Mouse (Mus musculus): ENCODE results near the gene Hnrnpd. TPM values are rescaled to one million over a fixed set of nuclear protein-coding genes. Genes with fewer than 3 reads are reported as not detected.

Gene Hnrnpd
- 150 and 152 TPM in 2 replicates for polyA plus RNA-seq (2014; fragmentation: Nextera tagmentation; extraction: Ambion mirVana)

DNA sequence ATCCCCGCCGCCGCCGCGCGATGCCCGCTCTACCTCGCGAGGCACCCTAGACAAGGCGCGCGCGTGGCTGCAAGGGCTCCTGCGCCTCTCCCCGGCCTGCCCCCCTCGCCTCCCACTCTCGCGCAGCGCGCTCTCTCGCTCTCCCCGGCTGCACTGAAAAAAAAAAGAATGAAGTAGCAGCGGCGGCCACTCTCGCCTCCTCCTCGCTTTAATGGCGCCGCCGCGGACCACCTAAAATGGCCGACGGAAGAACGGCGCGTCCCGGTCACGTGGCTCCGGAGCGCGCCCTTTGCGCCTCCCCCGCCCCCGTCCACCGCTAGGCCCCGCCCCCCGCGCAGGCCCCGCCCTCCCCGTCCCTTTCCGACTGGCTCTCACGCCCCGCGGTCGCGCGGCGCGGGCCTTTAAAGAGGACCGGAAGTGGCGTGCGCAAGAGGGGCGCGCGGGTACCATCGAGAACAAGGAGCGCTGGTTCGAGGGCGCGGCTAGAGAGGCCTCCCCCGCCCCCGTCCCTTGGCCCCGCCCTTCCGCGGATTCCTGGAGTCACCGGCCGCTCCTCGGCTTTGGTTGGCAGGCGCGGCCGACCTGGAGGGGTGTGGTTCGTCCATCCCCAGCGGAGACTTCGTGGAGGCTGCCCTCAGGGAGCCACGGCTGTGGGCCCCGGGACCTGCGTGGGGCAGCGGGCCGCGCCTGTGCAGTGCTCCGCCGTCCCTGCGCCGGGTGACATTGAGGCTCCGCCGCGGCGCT, at the start of gene Hnrnpd, which contains the start of gene 4930524J08Rik:
Hnrnpd (minus strand) TSS at position 240 of the 744 bp plus-strand sequence.
4930524J08Rik (plus strand) TSS at position 363 of the 744 bp plus-strand sequence.
- H3K4me3 ChIP-seq (ENCODE audit: low read depth, low read length), result peak within 1 kb of the TSS; percentile 86
- H3K4me1 ChIP-seq (replicated peaks; ENCODE audit: control insufficient read depth, insufficient read depth, low read length), result peaks cover 20% of the 10 kb centered on the region
- peak within 1 kb of the TSS; percentile 84 for H3K4me2 ChIP-seq
- WGBS, result 1% methylated on average over 83 of the region's 97 CpGs
- ATAC-seq (replicated peaks; ENCODE audit: low FRiP score), result peak; percentile 96
- peak within 1 kb of the TSS; percentile 99 for H3K27ac ChIP-seq (ENCODE audit: low read depth, low read length)
- no peaks in the 10 kb centered on the region for H3K36me3 ChIP-seq (ENCODE audit: control insufficient read depth, insufficient read depth, low read length)
- H3K27me3 ChIP-seq (replicated peaks; ENCODE audit: control insufficient read depth, insufficient read depth, low read length), result no peaks in the 10 kb centered on the region
- H3K9ac ChIP-seq (ENCODE audit: low read depth, low read length), result peak within 1 kb of the TSS; percentile 97
- H3K9me3 ChIP-seq (ENCODE audit: control insufficient read depth, low read length), result no peaks in the 10 kb centered on the region
- peak; percentile 96 for DNase-seq (ENCODE audit: low spot score)

DNA sequence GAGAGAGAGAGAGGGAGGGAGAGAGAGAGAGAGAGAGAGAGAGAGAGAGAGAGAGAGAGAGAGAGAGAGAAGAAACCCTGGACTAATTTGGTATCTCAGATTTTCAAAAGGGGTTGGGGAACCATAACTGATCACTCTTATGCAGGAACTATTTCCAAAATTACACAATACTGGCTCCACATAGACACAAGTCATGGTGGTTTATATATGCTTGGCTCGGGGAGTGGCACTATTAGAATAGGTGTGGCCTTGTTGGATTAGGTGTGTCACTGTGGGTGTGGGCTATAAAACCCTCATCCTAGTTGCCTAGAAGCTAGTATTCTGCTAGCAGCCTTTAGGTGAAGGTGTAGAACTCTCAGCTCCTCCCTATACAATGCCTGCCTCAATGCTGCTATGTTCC, 46.1 kb upstream of the Hnrnpd start:
- WGBS, result 73% methylated on average over 1 of the region's 1 CpGs

DNA sequence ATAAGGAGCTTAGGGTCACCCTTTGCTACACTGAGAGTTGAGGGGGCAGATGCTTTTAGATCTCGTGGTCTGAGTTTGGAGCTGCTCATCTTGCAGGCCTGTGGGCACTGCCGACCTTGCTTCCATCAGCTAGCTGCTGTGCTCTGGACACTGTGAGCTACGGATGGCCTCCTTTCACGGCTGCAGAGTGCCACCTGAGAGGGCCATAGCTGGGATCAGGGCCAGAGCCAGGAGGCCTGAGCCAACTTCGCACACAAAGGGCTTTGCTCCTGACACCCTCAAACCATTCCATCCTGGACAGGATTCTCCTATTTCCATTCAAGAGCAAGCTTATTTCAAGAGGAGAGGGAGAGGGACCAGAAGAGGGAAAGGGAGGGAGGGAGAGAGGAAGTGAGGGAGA, 45.7 kb upstream of the Hnrnpd start:
- Histone ChIP-seq H3K4me2 (no peak overlapping the region), H3K9ac (ENCODE audit: low read depth, low read length) (no peak overlapping the region), H3K4me1 (replicated peaks; ENCODE audit: control insufficient read depth, insufficient read depth, low read length) (no peaks in the 10 kb centered on the region), H3K27me3 (replicated peaks; ENCODE audit: control insufficient read depth, insufficient read depth, low read length) (no peaks in the 10 kb centered on the region), H3K27ac (ENCODE audit: low read depth, low read length) (no peak overlapping the region), H3K36me3 (ENCODE audit: control insufficient read depth, insufficient read depth, low read length) (no peaks in the 10 kb centered on the region), H3K9me3 (ENCODE audit: control insufficient read depth, low read length) (no peaks in the 10 kb centered on the region), H3K4me3 (ENCODE audit: low read depth, low read length) (no peak overlapping the region)
- 78% methylated on average over 5 of the region's 5 CpGs for WGBS
- ATAC-seq (replicated peaks; ENCODE audit: low FRiP score), result no peak
- no peak for DNase-seq (ENCODE audit: low spot score)

More for the DNA sequence above, 46.1 kb upstream of the Hnrnpd start:
- no peak for DNase-seq (ENCODE audit: low spot score)
- Histone ChIP-seq H3K4me2 (no peak overlapping the region), H3K9ac (ENCODE audit: low read depth, low read length) (no peak overlapping the region), H3K27me3 (replicated peaks; ENCODE audit: control insufficient read depth, insufficient read depth, low read length) (no peaks in the 10 kb centered on the region), H3K4me1 (replicated peaks; ENCODE audit: control insufficient read depth, insufficient read depth, low read length) (no peaks in the 10 kb centered on the region; the same call in 1 of the 2 replicates), H3K9me3 (ENCODE audit: control insufficient read depth, low read length) (no peaks in the 10 kb centered on the region), H3K4me3 (ENCODE audit: low read depth, low read length) (no peak overlapping the region), H3K27ac (ENCODE audit: low read depth, low read length) (no peak overlapping the region), H3K36me3 (ENCODE audit: control insufficient read depth, insufficient read depth, low read length) (no peaks in the 10 kb centered on the region)
- no peak for ATAC-seq (replicated peaks; ENCODE audit: low FRiP score)

DNA sequence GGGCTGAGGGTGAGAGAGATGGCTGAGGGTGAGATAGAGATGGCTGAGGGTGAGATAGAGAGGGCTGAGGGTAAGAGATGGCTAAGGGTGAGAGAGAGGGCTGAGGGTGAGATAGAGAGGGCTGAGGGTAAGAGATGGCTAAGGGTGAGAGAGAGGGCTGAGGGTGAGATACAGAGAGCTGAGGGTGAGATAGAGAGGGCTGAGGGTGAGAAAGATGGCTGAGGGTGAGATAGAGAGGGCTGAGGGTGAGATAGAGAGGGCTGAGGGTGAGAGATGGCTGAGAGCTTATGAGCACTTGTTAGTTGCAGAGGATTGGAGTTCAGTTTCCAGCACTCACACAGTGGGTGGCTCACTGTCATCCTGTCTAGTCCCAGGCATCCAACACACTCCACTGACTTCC, 41.4 kb upstream of the Hnrnpd start:
- no peak for DNase-seq (ENCODE audit: low spot score)
- Histone ChIP-seq H3K9me3 (ENCODE audit: control insufficient read depth, low read length) (no peaks in the 10 kb centered on the region), H3K27me3 (replicated peaks; ENCODE audit: control insufficient read depth, insufficient read depth, low read length) (no peaks in the 10 kb centered on the region), H3K27ac (ENCODE audit: low read depth, low read length) (no peak overlapping the region), H3K9ac (ENCODE audit: low read depth, low read length) (no peak overlapping the region), H3K4me3 (ENCODE audit: low read depth, low read length) (no peak overlapping the region), H3K4me1 (replicated peaks; ENCODE audit: control insufficient read depth, insufficient read depth, low read length) (no peaks in the 10 kb centered on the region), H3K4me2 (no peak overlapping the region), H3K36me3 (ENCODE audit: control insufficient read depth, insufficient read depth, low read length) (no peaks in the 10 kb centered on the region)
- ATAC-seq (replicated peaks; ENCODE audit: low FRiP score), result peak; percentile 84

DNA sequence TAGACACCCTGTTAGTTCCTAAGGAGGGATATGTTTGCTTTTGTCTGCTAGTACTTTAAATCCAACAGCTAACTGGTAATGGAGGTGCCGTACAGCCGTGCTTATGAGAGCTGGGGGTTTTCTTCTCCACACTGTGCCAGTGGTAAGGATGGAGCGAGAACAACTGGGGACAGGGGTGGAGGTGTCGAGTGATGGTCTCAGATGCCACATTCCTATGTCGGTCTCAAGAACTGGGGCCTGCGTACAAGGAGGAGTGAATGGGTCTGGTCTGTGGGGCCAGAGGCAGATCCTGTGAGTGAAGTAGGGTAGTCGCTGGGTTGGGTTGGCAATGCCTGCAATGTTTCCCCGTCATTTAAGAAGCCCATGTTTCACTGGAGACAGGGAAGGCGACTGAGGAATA, 33.9 kb upstream of the Hnrnpd start:
- Histone ChIP-seq H3K4me1 (replicated peaks; ENCODE audit: control insufficient read depth, insufficient read depth, low read length) (no peaks in the 10 kb centered on the region), H3K4me2 (no peak overlapping the region), H3K9ac (ENCODE audit: low read depth, low read length) (no peak overlapping the region), H3K27ac (ENCODE audit: low read depth, low read length) (no peak overlapping the region), H3K36me3 (ENCODE audit: control insufficient read depth, insufficient read depth, low read length) (no peaks in the 10 kb centered on the region), H3K4me3 (ENCODE audit: low read depth, low read length) (no peak overlapping the region), H3K9me3 (ENCODE audit: control insufficient read depth, low read length) (no peaks in the 10 kb centered on the region), H3K27me3 (replicated peaks; ENCODE audit: control insufficient read depth, insufficient read depth, low read length) (no peaks in the 10 kb centered on the region)
- ATAC-seq (replicated peaks; ENCODE audit: low FRiP score), result no peak
- DNase-seq (ENCODE audit: low spot score), result no peak
- 84% methylated on average over 9 of the region's 9 CpGs for WGBS

DNA sequence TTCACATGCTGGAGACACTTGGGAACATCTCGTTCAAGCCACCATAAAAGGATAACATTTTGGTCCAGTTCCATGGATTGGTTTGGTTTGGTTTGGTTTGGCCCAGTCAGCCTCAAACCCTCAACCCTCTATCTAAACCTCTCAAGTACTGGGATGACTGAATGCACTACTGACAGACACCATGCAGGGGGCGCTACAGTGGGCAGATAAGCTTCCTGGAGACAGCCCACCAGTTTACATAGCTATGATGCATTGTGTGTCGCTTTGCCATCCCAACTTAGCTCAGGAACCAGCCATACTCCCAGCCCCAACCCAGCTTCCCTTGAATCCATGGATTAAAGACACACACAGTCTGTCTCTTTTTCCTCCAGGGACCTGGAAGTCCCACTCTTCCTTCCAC, 29.7 kb upstream of the Hnrnpd start:
- no peaks in the 10 kb centered on the region for H3K27me3 ChIP-seq (replicated peaks; ENCODE audit: control insufficient read depth, insufficient read depth, low read length)
- no peak for DNase-seq (ENCODE audit: low spot score)
- H3K27ac ChIP-seq (ENCODE audit: low read depth, low read length), result no peak overlapping the region
- no peak overlapping the region for H3K4me2 ChIP-seq
- 52% methylated on average over 3 of the region's 3 CpGs for WGBS
- peaks cover 10% of the 10 kb centered on the region for H3K4me1 ChIP-seq (replicated peaks; ENCODE audit: control insufficient read depth, insufficient read depth, low read length)
- no peak overlapping the region for H3K4me3 ChIP-seq (ENCODE audit: low read depth, low read length)
- no peak for ATAC-seq (replicated peaks; ENCODE audit: low FRiP score)
- H3K9ac ChIP-seq (ENCODE audit: low read depth, low read length), result no peak overlapping the region
- no peaks in the 10 kb centered on the region for H3K9me3 ChIP-seq (ENCODE audit: control insufficient read depth, low read length)
- H3K36me3 ChIP-seq (ENCODE audit: control insufficient read depth, insufficient read depth, low read length), result no peaks in the 10 kb centered on the region

DNA sequence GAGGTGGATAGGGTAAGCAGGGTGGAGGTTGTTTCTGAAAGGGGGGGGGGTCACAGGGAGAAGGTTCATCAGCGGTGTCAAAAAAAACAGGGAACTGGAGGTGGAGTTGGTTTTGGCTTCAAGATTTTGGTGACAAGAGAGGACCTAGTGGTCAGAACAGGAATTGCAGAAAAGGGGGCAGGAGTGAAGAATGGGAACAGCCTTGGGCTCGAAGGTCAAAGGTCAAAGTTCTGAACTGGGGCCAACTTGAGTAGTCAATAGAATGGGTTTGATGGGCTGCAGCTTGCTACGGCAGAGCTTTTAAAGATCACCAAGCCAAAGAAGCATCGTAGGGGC, 28.3 kb upstream of the Hnrnpd start:
- Histone ChIP-seq H3K4me2 (no peak overlapping the region), H3K36me3 (ENCODE audit: control insufficient read depth, insufficient read depth, low read length) (no peaks in the 10 kb centered on the region), H3K9me3 (ENCODE audit: control insufficient read depth, low read length) (no peaks in the 10 kb centered on the region), H3K4me3 (ENCODE audit: low read depth, low read length) (no peak overlapping the region), H3K27ac (ENCODE audit: low read depth, low read length) (no peak overlapping the region), H3K4me1 (replicated peaks; ENCODE audit: control insufficient read depth, insufficient read depth, low read length) (peaks cover 10% of the 10 kb centered on the region), H3K27me3 (replicated peaks; ENCODE audit: control insufficient read depth, insufficient read depth, low read length) (no peaks in the 10 kb centered on the region), H3K9ac (ENCODE audit: low read depth, low read length) (no peak overlapping the region)
- WGBS, result 78% methylated on average over 4 of the region's 4 CpGs
- ATAC-seq (replicated peaks; ENCODE audit: low FRiP score) (no peak), DNase-seq (ENCODE audit: low spot score) (no peak)

DNA sequence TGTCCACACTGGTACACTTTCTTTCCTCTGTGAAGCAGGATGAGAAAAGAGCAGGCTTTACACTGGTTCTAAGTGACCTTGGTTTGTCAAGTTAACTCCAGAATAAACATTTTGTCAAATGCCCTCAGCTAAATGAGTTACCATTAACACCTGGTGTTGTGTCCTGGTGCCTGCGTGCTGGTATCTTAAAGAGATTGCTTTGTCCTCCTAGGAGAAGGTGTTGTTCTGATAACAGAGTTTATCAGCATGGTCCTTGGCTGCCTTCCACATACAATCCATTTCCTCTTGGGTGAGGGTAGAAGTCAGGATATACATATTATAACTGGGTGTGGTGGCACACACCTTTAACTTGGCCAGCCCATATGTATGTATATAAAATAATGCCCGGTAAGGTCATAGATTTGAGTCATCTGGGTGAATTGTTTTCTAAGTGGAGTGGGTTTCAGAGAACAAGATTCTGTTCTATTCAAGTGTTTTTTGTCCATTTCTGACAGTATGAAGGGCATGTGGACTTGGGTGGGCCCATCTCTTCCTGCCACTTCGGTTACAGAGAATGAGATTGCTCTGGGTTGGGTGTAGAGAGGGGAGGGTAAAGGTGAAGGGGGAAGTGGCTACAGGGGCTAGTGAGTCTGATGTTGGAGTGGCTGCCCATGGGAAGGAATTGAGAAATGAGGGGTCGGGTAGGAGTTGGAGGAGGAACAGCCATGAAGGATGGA, 27.7 kb upstream of the Hnrnpd start:
- H3K36me3 ChIP-seq (ENCODE audit: control insufficient read depth, insufficient read depth, low read length), result no peaks in the 10 kb centered on the region
- H3K27ac ChIP-seq (ENCODE audit: low read depth, low read length), result no peak overlapping the region
- no peaks in the 10 kb centered on the region for H3K9me3 ChIP-seq (ENCODE audit: control insufficient read depth, low read length)
- no peak overlapping the region for H3K9ac ChIP-seq (ENCODE audit: low read depth, low read length)
- 67% methylated on average over 4 of the region's 4 CpGs for WGBS
- DNase-seq (ENCODE audit: low spot score) (no peak), ATAC-seq (replicated peaks; ENCODE audit: low FRiP score) (peak; percentile 64)
- no peak overlapping the region for H3K4me2 ChIP-seq
- no peaks in the 10 kb centered on the region for H3K27me3 ChIP-seq (replicated peaks; ENCODE audit: control insufficient read depth, insufficient read depth, low read length)
- peaks cover 10% of the 10 kb centered on the region for H3K4me1 ChIP-seq (replicated peaks; ENCODE audit: control insufficient read depth, insufficient read depth, low read length)
- no peak overlapping the region for H3K4me3 ChIP-seq (ENCODE audit: low read depth, low read length)

Data from liver, embryonic 11.5 days (tissue).